Mouse (Mus musculus) limb, embryonic 15.5 days (tissue): ENCODE data around the gene Chid1. TPM values are rescaled to one million over a fixed set of nuclear protein-coding genes. Genes with fewer than 3 reads are reported as not detected.

Experiments
- polyA plus RNA-seq: library from polyadenylated mRNA; unstranded; fragments of >200 nt; fragmentation: Nextera tagmentation; extraction: Ambion mirVana; gene quantifications from 2 replicates; pipeline ENCODE4 v1.2.1, GENCODE M21; 2015

The Chid1 gene
- polyA plus RNA-seq, 1 experiment from 2014 or later: 44.0 TPM

Other genes with a start within 250 kb of the Chid1 start
- gene Drd4, start 247.9 kb downstream of the Chid1 start, polyA plus RNA-seq: 1.5 TPM in 2 replicates
- 68.6 and 70.8 TPM in 2 replicates for gene Deaf1, start 212.2 kb downstream of the Chid1 start, polyA plus RNA-seq
- gene Tmem80, start 212.1 kb downstream of the Chid1 start, polyA plus RNA-seq: 35.9 and 38.5 TPM in 2 replicates
- gene Eps8l2, start 201.0 kb downstream of the Chid1 start, polyA plus RNA-seq: 42.7 and 43.9 TPM in 2 replicates
- 272 and 290 TPM in 2 replicates for gene Taldo1, start 147.7 kb downstream of the Chid1 start, polyA plus RNA-seq
- 62.8 and 62.9 TPM in 2 replicates for gene Gatd1, start 125.7 kb downstream of the Chid1 start, polyA plus RNA-seq
- 1.1 and 1.9 TPM in 2 replicates for gene Cend1, start 110.4 kb downstream of the Chid1 start, polyA plus RNA-seq
- gene Slc25a22, start 102.0 kb downstream of the Chid1 start, polyA plus RNA-seq: 28.8 and 29.5 TPM in 2 replicates
- gene Pidd1, start 95.8 kb downstream of the Chid1 start, polyA plus RNA-seq: 8.8 and 9.8 TPM in 2 replicates
- gene Rplp2, start 92.5 kb downstream of the Chid1 start, polyA plus RNA-seq: 1,100 and 1,341 TPM in 2 replicates
- gene Pnpla2, start 84.7 kb downstream of the Chid1 start, polyA plus RNA-seq: 16.9 and 23.6 TPM in 2 replicates
- gene Cracr2b, start 78.8 kb downstream of the Chid1 start, polyA plus RNA-seq: 16.4 and 21.6 TPM in 2 replicates
- 14.2 and 20.6 TPM in 2 replicates for gene Cd151, start 72.5 kb downstream of the Chid1 start, polyA plus RNA-seq
- 54.7 and 57.5 TPM in 2 replicates for gene Polr2l, start 64.7 kb downstream of the Chid1 start, polyA plus RNA-seq
- gene Tspan4, start 64.6 kb downstream of the Chid1 start, polyA plus RNA-seq: 71.4 and 79.1 TPM in 2 replicates
- 84.6 and 86.3 TPM in 2 replicates for gene Ap2a2, start 22.3 kb upstream of the Chid1 start, polyA plus RNA-seq
- gene Muc6, start 115.5 kb upstream of the Chid1 start, polyA plus RNA-seq: 0.22 and 0.26 TPM in 2 replicates
- gene Muc2, start 150.5 kb upstream of the Chid1 start, polyA plus RNA-seq: 0.19 and 0.26 TPM in 2 replicates
- 0.01 TPM in 1 of 2 replicates, not detected in the other for gene Muc5ac, start 249.1 kb upstream of the Chid1 start, polyA plus RNA-seq